Mouse (Mus musculus) embryo, embryonic 10 days (tissue): Measurements from ENCODE around the gene Mecr.

ENCODE experiments used
- DNase-seq: peaks from one replicate; pipeline ENCODE4 v3.0.0-alpha.2; 2015; ENCODE audit warnings: low spot score

Mecr gene

DNA sequence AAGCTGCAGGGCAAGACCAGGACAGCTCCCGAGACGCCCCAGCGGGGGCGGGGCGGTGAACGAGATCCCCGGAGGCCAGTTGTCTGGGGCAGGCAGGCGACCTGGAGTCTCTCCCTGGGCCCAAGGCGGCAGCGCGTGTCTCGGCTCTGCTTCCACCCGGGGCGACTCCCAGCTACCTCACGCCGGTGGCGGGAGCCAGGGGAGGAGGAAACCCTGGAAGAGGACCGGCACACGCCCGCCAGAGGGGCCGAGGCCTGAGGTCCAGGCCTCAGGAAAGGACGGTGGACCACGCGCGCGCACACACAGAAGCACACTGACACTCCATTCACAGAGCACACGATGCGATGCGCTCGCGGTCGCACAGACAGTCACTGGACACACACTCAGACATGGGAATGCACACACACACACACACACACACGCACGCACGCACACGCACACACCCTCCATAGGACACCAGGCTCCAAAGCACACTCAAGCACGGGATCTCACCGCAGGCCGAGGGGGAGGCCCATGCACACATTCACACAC, 6.9 kb upstream of the Mecr start:
- peak; percentile 49 for DNase-seq

DNA sequence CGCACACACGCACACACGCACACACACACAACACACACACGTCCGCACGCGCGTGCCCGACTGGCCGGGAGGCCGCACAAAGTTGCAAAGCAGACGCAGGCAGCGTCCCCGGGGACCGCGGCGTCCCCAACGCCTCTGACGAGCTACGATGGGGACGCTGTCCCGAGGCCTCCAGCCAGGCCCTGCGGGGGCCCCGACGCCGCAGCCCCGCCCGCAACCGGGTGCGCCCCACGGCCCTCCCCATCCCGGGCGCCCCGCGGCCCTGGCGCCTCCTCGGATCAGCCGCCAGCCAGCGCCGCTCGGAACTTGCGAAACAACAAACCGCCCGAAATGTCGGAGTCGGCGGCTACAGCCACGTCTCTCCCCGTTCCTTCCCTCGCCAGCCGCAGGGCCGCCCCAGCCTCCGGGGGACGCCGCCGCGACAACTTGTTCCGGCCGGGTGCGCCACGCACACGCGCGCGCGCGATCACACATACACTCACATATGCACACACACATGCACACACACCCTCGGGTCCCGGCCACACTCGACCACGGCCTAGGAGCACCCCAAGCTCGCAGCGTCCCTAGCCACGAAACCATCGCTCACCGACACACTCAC, 6.3 kb upstream of the Mecr start:
- DNase-seq: peak; percentile 70

DNA sequence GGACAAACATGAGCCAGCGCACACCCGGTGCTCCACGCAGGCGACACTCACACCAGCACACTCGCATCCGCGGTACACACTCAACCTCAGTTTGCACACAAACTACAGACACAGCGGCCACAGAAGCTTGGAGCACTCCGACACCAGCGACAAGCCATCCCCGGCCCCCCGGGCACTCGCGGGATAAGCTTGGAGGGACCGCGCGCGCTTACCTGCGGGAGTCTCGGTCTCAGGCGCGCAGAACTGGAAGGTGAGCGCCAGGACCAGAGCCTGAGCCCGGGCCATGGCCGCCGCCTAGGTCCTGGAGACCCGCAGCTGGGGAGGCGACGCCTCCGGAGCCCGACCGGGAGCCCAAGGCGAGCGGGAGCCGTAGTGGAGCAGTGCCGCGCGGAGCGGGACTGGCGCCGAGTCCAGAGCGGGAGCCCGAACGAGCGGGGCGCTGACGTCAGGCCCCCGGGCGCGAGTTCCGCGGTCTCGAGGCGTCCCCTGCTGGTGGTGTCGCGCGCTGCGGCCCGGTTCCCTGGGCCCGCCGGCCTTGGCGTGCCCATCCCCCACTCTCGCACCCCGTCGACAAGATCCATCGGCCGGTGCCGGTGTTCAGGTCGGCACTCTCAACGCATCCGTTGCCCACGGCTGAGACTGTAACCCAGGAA, 5.3 kb upstream of the Mecr start, which contains the start of gene Ptpru:
Ptpru (minus strand) TSS at position 417 of the 653 bp plus-strand sequence.
- peak; percentile 88 for DNase-seq

DNA sequence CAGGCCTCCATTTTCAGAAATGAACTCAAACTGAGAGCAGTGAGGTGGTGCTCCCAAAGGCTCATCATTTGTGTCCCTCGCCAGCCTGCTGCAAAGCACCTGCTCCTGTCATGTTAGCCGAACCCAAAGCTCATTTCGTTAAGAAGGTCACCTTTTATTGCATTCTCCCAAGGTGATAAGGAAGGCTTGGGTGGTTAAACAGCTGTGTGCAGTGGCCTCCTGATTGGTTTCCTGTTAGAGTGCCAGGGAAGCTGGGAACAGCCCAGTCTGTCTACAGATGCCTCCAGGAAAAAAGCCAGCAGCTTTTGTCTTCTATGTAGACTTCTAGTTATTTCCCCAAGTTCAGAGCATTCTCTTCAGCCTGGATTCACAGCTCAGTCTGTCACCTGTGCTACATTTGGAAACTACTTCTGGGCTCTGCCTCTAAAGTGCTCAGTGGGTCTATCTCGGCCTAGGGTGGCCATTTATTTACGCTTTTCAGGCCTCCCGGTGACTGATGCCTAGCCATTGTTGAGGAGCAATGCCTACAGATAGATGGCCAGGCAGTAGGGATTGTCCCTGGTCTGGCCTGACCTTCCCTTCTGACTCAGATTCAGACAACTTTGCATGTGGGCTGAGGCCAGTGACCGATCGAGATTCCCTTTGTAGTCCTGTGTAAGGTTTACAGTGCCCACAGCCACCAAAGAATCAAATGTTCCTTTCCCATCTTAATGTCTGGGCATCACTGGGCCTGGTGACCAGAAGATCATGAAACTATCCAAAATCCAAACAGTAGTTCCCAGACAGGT, 2.9 kb downstream of the Mecr start:
- DNase-seq: no peak

DNA sequence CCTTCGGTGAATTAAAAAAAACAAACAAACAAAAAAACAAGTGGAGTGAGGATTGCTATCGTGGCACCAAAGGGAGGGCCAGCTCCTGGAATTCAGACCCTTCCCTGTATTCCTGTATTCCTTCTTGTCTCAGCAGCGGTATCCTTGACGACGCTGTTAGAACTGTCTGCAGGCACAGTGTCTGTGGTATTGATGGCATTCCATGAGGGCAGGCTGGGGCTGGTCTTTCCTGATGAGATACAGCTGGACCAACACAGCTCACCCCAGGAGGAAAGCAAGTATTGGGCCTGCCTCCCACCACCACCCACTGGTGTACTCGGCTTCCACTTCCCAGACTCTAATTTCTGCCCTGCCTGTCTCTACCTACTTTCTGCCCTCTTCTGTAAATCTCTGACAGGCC, 4.8 kb downstream of the Mecr start:
- DNase-seq: peak; percentile 71

DNA sequence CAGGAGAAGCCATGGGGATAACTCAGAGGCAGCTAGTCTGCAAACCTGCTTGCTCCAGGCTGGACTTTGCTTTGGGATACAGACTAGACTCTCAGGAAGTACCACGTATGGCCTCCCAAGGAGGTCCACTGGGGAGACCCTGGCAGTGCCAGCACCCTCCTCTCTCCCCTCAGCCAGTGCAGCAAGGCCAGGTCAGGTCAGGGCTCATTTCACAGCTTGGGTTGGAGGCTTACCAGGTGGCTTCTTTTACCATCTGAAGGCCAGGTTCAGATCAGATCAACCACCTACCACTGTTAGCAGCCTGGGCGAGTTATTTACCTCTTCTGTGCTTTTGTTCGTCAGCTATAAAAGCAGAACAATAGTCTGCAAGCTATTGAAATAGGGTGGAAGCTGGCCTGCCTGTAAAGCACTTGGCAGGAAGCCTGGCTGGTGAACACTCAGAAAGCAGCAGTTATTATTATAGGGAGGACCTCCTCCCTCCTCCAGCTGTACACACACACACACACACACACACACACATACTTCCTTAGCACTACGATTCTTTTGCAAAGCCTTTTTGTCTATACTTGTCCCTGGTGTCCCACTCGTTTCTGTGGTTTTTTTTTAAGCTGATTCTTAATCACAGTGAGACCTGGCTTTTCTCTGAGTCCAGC, 6.8 kb downstream of the Mecr start:
- no peak for DNase-seq

DNA sequence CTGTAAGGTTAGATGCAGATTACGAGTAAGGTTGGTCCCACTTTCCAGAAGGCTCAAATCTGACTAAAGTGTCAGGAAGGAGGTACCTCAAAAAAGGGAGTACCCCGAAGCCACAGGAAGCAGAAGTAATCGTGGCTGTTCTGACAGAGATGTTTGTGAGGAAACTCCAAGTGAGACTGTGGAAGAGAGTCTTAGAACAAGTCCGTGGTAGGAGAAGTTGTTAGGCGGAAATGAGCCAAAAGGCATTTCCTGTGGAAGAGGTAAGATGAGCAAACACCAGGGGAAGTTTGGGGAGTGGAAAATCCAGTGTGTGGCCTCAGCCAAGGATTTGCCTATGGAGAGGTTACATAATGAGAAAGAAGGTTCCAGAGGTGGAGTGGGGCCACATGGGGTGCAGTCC, 11.7 kb downstream of the Mecr start:
- DNase-seq: no peak

DNA sequence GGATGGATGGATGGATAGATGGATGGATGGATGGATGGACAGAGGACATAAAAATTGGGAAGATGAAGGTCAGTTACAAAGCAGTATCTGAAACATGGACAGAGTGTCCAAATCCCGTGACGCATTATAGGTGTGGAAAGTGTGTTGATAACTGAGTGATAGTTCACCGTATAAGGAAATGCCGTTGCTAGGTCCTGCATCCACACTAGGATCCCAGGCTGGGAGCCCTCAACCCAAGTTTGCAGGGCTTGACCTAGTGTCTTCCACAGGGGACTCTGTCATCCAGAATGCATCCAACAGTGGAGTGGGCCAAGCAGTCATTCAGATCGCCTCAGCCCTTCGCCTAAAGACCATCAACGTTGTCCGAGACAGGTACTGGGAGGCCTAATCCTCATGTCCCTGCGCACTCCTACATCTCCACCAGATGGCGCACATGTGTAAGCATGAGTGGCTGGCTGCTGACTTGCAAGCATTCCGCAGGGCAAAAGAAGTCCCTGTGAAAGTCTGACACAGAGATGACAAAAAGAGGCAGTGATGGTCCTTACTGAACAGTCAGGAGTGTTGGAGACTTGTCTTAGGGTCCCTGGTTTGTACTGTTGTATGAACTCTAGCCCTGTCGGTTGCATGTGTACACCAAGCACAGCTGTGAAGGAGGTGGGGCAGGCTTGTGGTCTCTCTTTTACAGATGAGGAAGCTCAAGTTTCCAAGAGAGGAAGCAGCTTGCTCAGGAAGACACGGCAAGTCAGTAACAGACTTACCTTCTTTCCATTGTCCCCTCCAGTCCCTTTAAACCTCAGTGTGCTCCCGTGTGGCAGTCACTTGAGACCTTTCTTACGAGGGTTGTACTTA, 17.4 kb downstream of the Mecr start:
- DNase-seq: peak; percentile 94

DNA sequence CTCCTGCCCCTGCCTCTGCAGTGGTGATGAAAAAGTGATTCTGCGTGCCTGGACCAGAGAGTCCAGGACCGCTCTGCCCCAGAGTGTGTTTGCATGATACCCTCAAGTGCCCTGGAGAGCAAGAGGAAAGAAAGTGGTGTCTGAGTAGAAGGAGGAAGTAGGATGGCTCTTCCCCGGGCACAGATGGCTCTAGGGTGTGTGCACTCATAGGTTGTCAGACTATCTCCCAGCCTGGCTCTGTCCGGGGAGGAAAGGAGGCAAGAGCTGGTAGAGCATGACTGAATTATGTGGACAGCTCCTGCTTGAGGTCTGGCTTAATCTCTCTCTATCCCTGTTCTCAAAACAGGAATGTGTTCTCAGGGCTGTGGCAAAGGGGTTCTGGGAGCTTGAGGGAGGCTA, 18.1 kb downstream of the Mecr start:
- no peak for DNase-seq

DNA sequence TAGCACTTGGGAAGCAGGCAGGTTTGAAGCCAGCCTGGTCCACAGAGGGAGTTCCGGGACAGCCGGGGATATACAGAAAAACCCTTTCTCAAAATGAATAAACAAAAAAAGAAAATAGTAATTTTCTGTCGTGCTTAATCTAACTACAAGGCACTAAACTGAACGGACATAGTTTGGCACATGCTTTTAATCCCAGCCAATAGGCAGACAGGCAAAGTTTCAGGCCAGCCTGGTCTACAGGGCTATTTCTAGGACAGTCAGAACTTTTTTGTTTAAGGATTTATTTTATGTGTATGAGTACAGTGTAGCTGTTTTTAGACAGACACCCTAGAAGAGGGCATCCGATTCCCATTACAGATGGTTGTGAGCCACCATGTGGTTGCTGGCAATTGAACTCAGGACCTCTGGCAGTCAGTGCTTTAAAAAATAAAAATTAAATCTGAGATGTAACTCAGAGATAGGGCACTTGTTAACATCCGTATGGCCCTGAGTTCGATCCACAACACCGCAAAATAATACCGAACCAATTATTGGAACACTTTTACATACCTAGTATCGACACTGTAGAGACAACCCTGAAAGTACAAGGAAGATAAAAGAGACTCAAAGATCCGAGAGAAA, 29.5 kb downstream of the Mecr start:
- DNase-seq: no peak

DNA sequence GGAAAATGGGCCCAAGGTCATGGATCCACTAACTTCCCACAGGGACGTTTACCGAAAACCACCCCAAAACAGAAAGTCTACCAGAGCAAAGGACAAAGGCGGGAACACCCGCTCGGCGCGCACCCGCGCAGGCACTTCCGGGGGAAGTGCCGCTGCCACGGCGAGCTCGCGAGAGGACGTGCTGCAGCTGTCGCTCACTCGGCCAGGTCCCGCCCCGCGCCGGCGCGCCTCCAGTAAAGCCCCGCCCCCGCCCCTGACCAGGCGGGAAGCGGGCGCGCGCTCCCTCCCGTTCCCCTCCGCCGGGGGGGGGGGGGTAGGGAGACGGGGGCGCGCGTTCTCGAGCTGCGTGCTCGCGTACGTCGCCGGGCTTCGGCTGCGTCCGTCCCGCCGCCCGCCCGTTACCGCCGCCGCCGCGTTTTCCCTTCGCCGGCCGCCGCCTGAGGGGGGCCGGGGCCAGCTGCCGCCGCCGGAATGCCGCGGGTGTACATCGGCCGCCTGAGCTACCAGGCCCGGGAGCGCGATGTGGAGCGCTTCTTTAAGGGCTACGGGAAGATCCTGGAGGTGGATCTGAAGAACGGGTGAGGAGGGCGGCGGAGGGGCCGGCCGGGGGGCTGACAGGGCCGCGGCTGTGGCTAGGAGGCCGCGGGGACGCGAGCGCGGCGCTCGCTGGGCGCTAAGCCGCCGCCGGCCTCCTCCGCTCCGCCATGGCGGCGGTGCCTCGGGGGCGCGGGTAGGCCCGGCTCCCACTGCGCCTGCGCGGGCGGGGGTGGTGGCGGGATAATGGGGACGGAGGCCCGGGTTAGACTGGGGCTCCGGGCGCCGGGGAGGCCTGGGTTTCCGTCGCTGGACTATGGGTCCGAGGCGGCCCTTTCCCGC, 30.3 kb downstream of the Mecr start, which contains the start of gene Srsf4:
Srsf4 (plus strand) TSS at position 325 of the 876 bp plus-strand sequence.
- DNase-seq: peak; percentile 95

DNA sequence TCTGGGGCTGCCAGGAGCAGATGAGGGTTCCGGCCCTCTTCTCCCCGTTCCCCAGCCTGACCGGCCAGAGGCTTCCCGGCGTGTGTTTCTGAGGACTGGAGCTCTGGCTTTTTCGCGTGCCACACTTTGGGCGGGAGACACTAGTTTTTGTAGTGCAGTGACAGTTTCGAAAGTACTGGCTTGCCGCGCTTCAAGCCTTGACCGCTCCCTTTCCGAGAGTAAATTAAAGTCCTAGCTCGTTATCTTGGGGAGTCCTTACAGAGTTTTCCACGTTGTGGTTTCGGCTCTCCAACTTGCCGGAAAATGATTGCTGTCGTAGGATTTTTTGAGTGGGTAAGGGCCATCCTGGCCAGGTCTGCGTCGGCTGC, 30.9 kb downstream of the Mecr start:
- DNase-seq: no peak

DNA sequence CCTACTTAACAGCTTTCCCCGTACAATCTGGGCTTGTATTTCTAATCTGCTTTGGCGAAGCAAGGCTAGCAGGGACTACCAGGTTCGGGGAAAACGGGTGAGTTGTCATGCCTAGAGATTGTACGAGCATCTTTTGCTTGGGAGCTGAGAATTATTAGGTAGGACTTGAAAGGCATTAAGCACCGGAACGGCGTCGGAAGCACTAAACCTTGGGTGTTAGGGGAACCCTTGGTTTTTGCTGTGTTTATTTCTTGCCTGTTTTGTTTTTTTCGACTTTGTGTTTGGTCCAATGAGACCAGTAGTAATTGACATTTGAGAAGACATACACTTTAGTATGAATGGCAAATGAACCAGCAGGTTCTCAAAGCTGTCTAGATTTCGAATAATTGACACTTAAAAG, 31.3 kb downstream of the Mecr start:
- DNase-seq: no peak

DNA sequence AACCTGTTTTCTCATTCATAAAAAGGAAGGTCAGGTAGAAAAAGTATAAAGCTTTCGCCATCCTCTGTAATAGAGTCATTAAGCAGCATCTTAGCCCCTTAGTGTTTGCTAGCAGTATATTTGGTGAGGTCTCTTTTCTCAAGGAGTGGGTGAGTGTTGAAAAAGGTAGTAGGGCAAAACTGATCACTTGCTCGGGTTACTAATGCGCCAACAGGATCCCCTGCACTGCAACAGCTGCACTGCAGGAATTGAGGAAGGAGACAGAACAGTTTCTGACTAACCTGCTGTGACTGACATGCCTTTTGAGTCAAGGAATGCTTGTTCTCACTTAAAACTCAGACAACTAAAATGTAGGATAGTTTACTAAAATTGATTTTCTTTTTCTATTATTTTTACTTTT, 32.0 kb downstream of the Mecr start:
- DNase-seq: no peak

DNA sequence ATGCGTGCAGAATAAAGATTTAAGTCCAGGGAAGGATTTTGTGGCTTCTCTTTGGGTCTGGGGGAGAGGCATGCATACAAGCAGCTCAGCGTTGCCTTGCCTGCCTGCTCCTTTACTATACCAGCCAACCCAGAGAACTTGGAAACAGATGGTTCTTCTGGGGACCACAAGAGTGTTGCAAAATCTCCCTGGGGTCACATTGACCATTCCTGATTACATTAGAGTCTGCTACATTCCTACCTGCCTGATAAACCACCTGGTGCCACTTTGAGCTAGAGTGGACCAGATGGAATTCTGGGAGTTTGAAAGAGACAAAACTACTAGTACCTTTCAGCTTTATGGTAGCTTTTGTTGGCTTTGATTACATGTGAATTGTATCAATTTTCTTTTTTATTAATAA, 33.6 kb downstream of the Mecr start:
- no peak for DNase-seq

DNA sequence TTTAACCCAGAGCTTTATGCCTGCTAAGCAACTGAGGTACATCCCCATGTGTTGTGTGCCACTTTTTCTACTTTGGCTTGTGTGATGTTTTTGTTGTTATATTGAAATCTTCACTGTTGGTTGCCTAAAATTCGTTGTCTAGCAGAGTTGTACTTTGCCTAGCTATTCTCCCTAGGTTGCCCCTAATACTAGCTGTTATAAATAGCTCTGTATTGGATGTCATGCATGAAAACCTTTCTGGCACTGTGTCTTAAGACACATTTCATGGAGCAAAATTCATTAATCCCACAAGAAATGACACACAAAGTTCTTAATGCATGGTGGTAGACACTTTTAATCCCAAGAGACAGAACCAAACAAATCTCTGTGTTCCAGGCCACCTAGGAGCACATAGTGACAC, 36.4 kb downstream of the Mecr start:
- DNase-seq: no peak

DNA sequence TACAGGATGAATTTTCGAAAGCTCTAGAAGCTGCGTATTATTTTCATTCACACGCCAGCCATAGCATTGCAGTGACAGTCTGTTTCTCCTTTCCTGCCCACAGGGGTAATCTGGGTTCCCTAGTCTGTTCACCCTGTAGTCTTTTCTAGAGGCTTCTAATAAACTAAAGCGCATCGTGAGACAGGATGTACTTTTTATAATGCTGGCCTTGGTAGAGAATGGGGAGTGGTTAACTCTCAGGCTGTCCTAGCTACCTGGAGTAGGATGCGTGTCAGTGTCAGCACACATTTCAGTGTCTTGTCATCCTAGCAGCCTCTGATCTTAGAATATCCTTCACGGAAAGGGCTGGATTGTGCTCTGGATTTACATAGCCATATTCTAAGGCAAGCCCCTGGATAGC, 38.0 kb downstream of the Mecr start:
- DNase-seq: no peak

DNA sequence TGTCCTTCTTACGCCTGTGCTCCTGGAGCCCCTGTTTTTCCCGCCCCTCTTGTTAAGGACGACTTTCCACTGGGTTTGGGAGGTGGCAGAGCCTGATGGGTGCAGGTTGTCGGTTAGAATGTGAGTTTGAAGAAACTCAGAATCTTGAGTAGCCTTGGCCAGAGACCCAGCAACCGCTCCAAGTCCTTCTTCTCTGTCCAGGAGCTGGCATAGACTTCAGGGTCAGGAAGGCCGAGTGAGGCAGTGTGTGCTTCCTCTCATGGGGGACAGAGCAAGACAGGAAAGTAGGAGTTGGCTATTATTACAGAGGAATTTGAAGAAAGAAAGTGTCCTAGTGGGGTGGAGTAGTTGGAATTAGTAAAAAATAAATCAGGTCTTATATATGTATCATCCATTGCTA, 40.3 kb downstream of the Mecr start:
- no peak for DNase-seq

DNA sequence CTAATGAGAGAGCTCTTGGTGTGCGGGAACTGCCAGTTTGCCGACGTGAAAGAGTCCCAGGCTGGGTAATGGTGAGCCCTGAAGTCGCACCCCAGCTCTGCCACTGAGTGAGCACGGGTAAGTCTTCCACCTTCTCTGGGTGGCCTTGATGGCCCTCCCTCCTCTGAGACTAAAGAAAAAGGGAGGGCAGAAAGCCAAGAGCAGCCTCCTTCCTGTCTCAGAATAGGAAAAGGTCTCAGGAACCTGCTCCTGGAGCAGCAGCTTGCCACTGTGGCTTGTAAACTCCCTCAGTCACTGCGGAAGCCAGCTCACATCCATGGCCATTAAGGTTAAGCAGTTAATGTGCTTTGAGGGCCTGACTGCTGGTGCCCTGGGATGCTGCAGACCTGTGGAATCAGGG, 42.1 kb downstream of the Mecr start:
- DNase-seq: no peak

DNA sequence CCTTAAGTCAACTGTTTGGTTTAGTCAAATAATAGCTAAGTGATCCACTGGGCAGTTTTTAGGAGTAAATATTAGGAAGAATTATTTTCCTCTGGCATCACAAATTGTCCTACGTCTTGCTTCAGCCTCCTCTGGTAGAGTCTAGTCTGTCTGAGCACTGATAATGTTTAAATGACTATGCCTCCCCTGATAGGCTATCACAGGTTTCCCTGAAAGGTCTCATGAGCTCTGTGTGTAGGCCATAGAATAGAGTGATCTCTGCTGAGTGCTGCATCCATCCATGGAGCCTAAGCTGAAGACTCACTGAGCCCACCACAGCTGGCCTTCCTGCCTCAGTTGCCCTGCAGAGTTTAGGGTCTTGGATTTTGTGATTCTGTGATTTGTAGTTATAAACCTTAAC, 45.3 kb downstream of the Mecr start:
- DNase-seq: no peak
